Mouse (Mus musculus) c-Kit-negative CD71-positive TER-119-positive erythroid progenitor cells, embryonic 14.5 days (primary cell): Measurements from ENCODE around the gene 1700012B07Rik.

ENCODE experiments used
- DNase-seq: peaks from one replicate; pipeline ENCODE4 v3.0.0-alpha.2; 2013; ENCODE audit warnings: low read depth, low spot score

Gene 1700012B07Rik

DNA sequence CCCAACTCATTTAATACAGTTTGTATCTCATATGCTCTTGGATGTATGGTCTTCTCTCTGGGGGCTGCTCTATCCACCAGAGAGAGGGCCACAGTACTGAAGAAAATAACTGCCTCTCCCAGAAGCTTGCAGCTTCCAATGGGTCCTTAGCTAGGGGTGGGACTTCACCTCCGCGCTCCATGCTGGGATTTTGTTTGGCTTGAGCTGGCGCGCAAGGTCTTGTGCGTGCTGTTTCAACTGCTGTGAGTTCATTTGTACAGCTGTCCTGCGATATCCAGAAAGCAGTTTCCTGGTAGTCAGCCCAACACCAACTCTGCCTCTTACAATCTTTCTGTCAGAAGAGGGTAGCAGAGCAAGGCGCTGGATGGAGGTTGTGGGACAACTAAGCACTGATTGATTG is 18.5 kb upstream of the 1700012B07Rik start:
- DNase-seq = no peak

DNA sequence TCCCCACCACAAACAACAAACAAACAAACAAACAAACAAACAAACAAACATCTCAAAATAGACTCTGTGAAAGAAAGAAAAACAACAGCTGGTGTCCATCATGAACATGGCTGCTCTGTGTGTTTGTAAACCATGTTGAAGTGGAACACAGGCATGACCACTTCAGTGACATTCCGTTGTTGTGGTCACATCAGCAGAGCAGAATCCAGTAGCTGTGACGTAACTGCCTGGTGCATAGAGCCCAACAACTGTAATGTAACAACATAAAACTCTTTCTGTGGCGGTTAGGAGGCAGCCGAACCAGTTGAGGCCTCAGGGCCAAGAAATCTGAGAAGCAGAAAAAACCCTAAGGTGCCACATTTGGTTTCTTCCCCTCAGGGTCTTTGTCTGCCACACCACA is 17.8 kb upstream of the 1700012B07Rik start:
- DNase-seq = no peak

DNA sequence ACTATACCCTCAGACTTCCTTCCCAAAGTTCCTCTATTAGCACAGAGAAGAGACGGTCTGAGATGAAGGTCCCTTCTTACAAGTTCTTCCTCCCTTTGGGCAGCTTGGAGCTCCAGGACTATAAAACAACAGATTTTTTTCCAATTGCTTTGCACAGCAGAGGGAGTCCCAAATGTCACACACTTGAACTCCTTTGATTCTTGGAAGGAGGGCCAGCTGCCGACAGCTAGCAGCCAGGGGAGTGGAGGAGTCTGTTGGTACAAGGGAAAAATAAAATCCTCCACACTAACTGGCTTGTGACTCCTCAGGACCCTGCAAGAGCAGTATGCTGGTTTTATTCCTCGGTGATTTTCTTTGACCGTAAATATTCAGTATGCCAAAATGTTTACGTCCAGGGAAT is 16.6 kb upstream of the 1700012B07Rik start:
- no peak for DNase-seq

DNA sequence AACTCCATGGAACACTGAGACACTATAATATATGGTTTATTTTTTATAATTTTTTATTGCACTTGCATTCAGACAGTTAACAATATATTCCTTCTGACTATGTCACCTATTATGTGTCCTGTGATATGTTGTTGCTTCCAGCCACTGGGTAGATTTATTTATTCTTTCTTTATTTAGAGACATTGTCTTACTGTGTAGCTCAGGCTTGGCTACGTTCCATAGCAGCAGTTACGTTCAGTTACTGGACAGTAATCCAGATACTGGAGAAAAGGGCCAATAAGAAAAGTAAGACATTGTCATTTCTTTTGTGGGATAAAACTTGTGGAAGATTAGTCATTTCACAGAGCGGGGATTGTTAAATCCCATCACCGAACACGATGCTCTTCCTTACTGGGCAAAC is 2.5 kb upstream of the 1700012B07Rik start:
- no peak for DNase-seq

DNA sequence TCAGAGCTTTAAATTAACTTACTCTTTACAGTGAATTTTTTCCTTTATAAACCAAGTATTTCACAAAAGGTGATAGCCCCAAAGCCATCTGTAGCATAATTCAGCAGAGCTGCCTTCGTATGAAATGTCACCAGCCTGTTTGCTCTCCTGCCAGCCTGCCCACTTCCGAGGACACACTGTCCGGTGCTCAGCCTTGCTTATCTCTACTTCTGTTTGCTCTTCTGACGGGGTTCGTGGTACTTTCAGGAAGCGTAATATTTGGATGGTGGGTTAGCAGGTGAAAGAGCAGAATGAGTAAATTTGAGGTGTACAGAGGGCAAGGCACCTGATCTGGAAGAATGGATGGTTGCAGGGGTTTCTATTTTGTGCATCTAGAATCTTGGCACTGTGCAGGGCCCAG is 5.6 kb downstream of the 1700012B07Rik start:
- no peak for DNase-seq

DNA sequence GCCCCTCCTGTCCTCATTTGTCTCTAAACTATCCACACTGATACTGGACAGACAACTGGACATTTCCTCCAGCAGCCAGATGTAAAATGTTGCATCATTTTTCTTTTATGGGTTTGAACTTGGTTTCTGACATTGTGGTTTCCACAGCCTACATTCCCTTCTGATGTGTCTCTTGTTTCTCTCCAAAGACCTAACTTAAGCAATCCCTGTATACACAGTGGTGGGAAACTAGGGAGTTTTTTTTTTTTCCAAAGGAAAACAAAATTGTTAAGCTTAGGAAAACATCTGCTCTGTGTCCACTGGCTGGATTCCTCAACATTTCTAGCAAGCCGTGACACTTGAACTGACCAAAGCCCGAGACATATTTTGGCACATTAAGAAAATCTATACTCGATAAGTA is 10.4 kb downstream of the 1700012B07Rik start:
- DNase-seq = no peak

- no peak for DNase-seq
These were observed 10.9 kb downstream of the 1700012B07Rik start for GRCm38 (mm10) chr11:109816911-109817310.

DNA sequence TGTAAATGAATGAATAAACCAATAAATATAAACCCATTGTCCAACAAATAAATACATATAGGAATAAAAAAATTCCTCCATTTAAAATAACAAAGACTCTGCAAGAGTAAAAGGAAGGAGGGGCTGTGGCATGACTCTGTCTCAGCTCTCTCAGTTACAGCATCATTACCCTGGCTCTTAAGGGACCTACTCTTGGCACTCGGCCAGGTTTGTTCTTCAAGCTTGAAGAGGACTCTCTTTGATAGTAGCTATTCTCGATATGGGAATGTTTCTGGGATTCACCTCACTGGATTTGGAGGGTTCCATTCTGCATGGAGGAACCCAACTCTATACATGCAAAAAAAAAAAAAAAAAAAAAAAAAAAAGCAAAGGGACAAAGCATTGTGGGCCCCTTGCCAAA is 16.1 kb downstream of the 1700012B07Rik start:
- no peak for DNase-seq

GRCm38 (mm10) chr11:109809175-109809855 is 18.5 kb downstream of the 1700012B07Rik start:
- DNase-seq = no peak

- DNase-seq = no peak
These were observed 26.3 kb downstream of the 1700012B07Rik start for GRCm38 (mm10) chr11:109801515-109801914.

GRCm38 (mm10) chr11:109797531-109797930 is 30.3 kb downstream of the 1700012B07Rik start:
- DNase-seq = no peak

- no peak for DNase-seq
These were observed 32.3 kb downstream of the 1700012B07Rik start for GRCm38 (mm10) chr11:109795536-109795935.

- DNase-seq = no peak
These were observed 34.3 kb downstream of the 1700012B07Rik start for GRCm38 (mm10) chr11:109793578-109793977.

DNA sequence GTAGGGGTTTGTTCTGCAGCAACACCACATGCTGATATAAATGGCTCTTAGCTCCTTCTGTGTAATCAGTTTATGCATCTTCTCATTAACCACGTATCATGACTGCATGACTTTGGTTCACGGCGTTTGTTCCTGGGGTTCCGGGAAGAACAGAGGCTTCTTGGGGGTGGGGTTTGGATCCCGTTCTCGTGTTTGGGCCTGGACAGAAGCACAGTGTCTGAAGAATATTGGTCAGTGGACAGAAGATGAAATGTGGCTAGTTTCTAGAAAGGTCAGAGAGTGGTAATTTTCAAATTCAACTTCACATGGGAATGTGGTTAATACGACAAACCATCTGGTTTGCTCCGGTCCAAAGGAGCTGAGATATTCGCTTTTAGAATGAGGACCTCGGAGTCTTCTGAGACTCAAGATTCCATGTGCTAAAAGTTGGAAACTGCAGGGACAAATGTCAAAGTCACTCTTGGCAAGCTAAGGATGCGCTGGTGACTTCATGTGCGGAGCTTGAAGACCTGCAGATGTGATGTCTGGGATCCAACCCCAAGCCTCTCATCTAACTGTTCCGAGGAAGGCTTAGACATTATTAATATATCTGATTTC is 35.3 kb downstream of the 1700012B07Rik start:
- DNase-seq = no peak

GRCm38 (mm10) chr11:109791965-109792364 is 35.9 kb downstream of the 1700012B07Rik start:
- no peak for DNase-seq

DNA sequence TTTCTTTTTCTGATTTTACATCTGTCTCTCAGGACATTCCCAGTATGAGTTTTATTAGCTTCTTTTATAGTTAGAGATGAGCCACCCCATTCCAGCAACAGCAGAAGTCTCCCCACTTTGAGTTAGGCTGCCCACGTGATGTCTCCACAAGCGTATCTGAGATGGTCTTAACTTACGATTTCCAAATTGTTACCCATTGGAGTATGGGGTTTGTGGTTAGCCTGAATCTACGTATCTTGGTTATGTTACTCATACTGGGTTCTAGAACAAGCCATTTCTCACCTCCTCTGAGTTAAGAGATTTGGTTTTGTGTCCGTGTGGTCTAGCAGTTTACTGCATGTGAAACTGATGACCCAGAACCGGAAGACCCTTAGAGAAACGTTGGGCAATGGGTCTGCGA is 37.6 kb downstream of the 1700012B07Rik start:
- DNase-seq = no peak

DNA sequence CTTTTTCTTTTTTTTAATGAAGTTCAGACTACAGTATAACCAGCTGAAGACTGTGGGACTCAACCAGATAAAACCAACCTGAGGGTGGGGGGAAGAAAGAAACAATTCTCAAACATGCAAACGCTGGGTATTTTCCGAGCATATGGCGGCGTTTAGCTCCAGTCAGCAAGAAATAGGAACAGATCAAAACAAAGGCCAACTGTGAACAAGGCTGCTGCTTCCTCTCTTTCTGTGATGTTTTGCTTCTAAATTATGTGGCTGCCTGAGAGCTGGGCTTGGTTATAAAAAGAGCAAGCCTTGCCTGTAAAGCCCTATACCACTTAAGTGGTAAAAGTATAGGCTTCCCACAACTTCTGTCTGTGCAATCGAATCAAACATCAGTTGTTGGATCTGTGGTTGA is 42.5 kb downstream of the 1700012B07Rik start:
- DNase-seq = no peak

DNA sequence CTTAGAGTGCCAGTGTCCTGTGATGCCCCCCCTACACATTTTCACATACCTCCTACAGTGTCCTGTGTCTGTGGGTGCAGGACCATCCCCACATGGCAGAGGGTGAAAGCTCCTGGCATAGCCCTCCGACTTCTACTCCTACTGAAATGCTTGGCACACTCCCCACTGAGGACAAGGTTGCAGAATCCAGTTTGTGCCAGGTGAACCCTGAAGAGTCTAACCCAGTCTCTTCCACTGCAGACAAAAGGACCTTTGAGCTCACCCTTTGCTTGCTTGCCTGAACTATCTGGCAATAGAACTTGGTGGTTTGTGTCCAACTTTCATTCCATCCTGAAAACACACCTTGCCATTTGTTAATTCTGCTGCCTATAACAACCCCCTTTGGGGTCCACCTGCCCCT is 56.5 kb downstream of the 1700012B07Rik start:
- DNase-seq = no peak

- no peak for DNase-seq
These were observed 57.7 kb downstream of the 1700012B07Rik start for GRCm38 (mm10) chr11:109770185-109770584.

GRCm38 (mm10) chr11:109769091-109769490 is 58.8 kb downstream of the 1700012B07Rik start:
- no peak for DNase-seq

DNA sequence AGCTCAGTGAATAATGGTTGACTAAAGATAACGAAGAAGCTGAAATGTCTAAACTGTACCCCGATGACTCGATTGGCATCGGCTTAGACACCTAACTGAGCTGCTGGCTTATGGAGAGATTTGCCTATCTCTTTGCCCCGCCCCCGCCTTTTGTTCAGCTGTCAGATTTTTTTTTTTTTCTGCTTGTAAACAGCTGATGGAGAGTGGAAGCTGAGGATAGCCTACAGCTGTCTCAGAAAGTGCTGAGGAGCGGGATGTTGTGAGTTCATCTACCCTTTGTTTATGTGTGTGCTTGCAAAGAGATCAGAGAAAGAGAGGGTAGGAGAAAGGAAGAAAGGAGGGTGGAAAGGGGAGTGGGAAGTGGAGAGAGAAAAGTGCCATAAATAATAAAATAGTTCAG is 67.8 kb downstream of the 1700012B07Rik start:
- DNase-seq = no peak

DNA sequence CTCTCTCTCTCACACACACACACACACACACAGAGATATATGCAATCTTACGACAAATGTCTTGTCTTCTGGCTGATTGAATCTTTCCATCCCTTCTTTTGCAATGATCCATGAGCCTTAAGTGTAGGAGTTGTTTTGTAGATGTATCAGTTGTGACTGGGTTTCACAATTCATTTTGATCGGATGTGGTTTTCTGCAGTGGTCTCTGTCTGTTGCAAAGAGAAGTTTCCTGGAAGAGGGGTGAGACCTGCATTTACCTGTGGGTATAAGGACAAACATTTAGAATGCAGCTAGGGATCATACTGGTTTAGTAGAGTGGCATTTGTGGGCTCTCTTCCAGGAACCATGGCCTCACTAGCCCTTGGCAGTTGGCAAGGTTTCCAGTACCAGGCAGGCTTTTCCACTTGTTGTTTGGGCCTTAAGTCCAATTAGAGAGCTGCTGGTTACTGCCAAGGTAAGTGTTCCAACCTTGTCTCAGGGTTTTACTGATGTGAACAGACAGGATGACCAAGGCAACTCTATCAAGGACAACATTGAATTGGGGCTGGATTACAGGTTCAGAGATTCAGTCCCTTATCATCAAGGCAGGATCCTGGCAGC is 69.1 kb downstream of the 1700012B07Rik start:
- no peak for DNase-seq

GRCm38 (mm10) chr11:109754105-109754602 is 73.7 kb downstream of the 1700012B07Rik start:
- DNase-seq = no peak
